Mouse (Mus musculus) cerebellum, adult 9-10 months (tissue): ENCODE results near the gene Gchfr.
A peak's percentile ranks its signal among the peaks of the same experiment; 100 is the strongest.

Experiments used
- DNase-seq: peaks from one replicate; pipeline ENCODE4 v3.0.0; 2022

The Gchfr gene

GRCm38 (mm10) chr2:119166901-119167865 is at the start of gene Gchfr:
Gene Gchfr (plus strand): TSS chr2:119167773.
- peak; percentile 32 for DNase-seq

- DNase-seq = no peak
These were observed 31.2 kb upstream of the Gchfr start for GRCm38 (mm10) chr2:119136346-119136898.

GRCm38 (mm10) chr2:119145199-119145598 is 22.4 kb upstream of the Gchfr start:
- no peak for DNase-seq

DNA sequence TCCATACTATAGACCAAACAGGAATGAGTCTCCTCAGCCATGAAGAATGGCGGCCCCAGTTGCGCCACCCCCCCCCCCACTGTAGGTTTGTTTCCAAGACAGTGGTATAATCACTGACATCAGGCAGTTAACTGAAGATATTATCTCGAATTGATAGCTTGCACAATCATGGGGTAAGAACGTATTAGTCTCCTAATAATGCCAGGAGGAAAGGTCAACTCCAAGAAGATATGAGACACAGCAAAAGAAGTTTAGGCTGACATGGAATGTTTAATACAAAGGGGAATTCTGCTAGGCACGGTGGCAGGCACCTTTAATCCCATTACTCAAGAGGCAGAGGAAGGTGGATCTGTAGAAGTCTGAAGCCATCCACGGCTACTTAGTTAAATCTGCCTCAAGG is 21.1 kb upstream of the Gchfr start:
- no peak for DNase-seq

- DNase-seq = no peak
These were observed 20.4 kb upstream of the Gchfr start for GRCm38 (mm10) chr2:119147160-119147678.

GRCm38 (mm10) chr2:119147775-119148174 is 19.8 kb upstream of the Gchfr start:
- no peak for DNase-seq

DNA sequence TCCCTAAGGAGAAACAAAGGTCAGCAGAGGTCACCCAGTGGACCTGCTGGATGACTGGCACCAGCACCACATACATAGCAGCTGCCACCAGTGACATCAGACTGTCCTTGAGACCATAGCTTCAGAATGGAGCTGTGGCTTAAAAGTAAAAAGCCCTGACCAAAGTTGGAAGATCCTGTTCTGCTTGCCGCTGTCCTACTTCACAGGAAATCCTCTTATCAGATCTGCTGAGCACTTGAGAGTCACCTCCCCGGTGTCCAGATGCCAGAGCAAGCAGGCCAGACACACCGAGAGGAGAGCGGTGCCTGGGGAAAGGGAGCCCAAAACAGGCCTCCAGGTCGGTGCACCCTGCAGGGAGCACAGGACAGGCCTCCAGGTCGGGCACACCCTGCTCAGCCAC is 15.3 kb upstream of the Gchfr start:
- no peak for DNase-seq

DNA sequence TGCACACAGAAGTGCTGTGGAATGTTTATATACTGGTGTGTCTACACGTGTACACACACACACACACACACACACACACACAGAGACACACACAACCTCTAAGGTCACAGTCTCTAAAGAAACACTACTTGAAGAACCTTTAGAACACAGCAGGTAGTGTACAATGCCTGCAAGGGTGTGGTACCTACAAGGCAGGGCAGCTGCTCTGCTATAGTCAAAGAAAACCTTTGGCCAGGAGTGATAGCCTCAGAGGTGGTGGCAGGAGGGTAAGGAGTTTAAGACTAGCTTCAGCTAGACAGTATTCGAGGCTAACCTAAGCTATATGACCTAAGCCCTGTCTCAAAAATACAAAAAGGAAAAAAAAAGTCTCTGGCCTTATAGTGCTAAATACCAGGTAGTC is 12.9 kb upstream of the Gchfr start:
- no peak for DNase-seq

DNA sequence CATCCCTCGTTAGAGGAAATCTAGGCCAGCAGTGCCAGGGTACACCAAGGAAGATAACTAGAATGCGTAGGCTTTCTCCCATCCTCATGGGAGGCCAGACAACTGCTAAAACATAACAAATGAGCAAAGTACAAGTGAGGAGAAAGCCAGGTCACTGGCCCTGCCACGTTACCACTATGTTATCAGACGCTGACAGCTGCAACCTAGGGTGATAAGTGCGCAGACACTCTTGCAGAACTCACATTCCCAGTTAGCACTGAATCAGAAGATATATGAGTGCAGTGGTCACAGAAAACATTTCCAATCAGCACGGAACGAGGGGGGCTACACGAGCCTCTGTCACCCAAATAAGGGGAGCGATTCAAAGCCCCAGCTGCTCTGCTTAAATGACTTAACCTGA is 12.2 kb upstream of the Gchfr start:
- DNase-seq = no peak

GRCm38 (mm10) chr2:119156081-119156680 is 11.4 kb upstream of the Gchfr start:
- DNase-seq = no peak

DNA sequence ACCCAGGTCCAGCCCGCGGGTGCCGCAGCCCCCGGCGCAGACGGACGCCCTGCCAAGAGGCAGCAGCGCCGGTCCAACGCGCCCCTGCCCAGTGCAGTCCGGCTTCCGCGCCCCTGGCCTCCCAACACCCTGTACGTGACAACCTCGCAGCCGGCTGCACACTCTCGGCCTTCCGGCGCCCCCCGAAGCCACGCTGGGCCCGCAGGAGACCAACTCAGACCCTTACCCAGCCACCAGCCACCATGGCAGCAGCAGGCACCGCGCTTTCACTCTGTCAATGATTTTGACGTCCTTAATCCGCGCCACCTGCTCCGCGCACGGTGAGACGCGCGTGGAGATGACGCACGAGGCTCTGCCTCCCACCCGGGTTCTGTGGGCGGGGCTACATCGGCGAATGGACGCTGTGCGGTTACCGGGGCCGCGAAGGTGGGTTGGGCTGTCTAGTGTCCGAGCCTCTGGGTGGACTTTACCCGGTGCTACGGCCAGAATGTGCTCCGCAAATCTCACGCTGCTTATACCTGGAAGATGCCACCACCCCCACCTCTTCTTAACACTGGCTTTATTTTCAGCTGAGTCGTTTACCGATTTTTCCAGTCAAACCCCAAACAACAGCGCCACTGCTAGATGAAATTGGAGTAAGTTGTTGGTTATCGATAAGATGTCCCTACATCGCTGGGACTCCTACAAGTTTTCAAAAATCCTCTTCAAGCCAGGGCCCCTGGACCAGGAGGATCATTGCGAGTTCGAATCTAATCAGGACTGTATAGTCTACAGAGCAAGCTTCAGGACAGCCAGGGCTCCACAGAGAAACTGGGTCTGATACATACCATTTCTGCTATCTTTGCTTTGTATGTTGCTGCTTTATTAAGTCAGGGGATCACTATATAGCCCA is 10.6 kb upstream of the Gchfr start, which contains the start of gene Rmdn3:
TSS of gene Rmdn3 (minus strand) at position 354 of the 892 bp plus-strand sequence.
- peak; percentile 95 for DNase-seq

DNA sequence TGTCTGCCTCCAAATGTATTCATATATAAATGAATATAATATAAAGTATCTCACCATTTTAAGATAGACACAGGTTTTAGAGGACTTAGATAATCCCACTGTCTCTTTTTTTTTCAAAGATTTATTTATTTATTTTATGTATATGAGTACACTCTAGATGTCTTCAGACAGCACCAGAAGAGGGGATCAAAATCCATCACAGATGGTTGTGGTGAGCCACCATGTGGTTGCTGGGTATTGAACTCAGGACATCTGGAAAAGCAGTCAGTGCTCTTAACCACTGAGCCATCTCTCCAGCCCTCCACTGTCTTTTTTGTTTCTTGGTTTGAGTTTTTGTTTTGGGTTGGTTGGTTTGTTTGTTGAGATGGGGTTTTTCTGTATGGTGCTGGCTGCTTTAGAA is 9.7 kb upstream of the Gchfr start:
- no peak for DNase-seq

DNA sequence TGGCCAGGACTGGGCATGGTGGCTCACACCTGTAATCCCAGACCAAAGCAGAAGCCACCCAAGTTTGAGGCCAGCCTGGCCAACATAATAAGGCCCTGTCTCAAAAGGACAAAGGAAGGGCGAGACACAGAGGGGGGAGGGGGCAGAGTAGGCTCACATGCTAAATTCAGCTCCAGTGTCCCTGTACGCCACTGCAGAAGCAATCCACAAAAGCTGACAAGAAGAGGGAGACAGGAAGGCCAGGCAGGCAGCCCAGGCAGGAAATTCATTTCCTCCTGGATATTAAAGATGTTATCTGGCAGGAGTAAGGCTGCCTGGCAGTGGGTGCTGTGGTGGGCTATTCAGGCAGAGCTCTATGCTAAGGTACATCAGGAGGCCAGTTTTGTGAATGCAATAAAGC is 6.3 kb upstream of the Gchfr start:
- no peak for DNase-seq

GRCm38 (mm10) chr2:119163135-119163534 is 4.4 kb upstream of the Gchfr start:
- DNase-seq = no peak

DNA sequence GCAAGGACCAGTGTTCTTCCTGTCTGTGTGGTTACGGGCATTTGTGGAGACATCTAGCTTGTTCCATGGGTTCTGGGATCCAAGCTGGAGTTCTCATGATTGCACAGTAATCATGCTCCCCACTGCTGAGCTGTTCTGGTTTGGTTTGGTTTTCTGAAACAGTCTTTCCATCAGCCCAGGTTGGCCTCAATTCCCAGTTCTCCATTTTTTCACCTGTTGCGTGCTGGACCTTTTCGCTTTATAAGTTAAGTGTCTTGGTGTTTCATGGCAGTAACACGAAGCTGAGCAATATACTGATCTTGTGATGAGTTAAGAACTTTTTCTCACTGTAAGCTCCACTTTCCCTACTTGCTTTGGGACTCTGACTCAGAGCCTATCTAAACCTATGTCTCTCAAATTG is 3.6 kb upstream of the Gchfr start:
- DNase-seq = no peak

DNA sequence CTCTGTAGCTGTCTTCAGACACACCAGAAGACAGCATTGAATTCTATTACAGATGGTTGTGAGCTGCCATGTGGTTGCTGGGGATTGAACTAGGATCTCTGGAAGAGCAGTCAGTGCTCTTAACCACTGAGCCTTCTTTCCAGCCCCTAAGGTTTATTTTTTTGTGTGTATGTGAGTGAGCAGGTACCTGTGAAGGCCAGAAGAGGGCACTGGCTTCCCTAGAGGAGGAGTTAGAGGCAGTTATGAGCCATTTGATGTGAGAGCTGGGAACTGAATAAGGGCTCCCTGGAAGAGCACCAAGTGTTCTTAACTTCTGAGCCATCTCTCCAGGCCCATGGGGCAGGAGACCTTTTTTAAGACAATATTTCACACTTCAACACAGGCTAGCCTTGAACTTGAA is 2.2 kb upstream of the Gchfr start:
- no peak for DNase-seq

DNA sequence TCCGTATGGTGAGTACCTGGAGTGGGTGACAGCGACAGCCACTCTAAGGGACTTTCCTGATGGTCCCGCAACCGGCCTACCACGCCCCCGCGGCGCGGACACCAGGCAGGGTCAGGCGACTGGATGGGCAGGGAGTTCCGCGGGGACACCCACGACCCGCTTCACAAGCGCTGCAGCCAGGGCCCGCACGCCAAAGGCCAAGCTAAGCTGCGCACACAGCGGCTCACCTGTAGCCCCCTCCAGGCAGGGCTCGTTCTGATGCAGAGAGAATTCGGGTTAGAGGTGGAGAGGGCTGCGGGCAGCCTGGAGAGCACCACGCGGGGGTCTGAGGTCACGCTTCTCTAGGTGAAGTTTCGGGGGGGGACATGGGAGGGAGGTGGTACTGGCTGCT is 288 bp downstream of the Gchfr start:
- DNase-seq = no peak

GRCm38 (mm10) chr2:119170282-119170681 is 2.7 kb downstream of the Gchfr start:
- DNase-seq = no peak

GRCm38 (mm10) chr2:119171574-119171973 is 4.0 kb downstream of the Gchfr start:
- DNase-seq = no peak

- no peak for DNase-seq
These were observed 4.9 kb downstream of the Gchfr start for GRCm38 (mm10) chr2:119172446-119172845.

- DNase-seq = no peak
These were observed 5.4 kb downstream of the Gchfr start for GRCm38 (mm10) chr2:119172862-119173576.
